Mouse (Mus musculus): ENCODE results near the gene Rpgr.

The Rpgr gene

DNA sequence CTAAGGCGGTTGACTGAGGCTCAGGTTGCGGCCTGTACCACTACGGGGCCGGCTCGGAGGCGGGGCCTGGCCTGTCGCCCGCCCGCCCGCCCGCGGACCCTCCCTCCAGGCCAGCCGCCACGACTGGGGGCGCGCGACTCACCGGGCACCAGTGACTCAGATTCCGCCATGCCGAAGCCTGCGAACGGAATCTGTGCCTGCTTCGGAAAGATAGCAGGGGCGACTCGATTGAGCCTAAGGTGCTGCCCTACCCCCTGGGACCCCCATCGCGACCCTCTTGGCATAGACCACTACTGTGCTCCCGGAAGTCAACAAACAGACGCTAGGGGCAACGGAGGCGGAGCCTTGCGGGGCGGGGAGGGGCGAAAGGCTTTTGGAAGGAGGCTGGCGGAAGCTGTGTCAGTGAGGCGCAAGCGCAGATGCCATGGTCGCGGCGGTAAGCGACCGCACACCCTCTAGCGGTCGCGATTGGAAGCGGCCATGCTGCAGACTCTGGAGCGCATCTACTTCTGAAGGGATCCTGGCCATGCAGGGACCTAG is at the start of gene Rpgr:
Rpgr (minus strand) TSS at position 511 of the 540 bp plus-strand sequence.
- peak; percentile 86 for DNase-seq

DNA sequence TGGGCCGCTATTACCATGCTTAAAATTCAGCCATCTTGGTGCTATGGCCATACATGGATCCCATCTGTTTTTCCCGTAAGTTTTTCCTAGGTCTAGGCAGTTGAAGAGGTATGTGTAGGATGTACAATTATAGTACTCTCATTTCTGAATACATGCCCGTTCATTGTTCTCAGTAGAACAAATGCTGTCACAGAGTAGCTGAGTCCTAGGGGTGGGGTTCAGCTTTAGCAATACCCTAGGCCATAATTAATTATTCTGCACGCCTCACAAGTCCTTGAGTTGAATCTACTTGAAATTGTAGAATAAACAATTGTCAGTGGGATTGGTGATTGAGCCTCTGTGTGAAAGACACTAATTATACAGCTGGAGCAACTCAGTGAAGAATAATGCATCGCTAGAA is 41.5 kb upstream of the Rpgr start:
- no peak for DNase-seq

DNA sequence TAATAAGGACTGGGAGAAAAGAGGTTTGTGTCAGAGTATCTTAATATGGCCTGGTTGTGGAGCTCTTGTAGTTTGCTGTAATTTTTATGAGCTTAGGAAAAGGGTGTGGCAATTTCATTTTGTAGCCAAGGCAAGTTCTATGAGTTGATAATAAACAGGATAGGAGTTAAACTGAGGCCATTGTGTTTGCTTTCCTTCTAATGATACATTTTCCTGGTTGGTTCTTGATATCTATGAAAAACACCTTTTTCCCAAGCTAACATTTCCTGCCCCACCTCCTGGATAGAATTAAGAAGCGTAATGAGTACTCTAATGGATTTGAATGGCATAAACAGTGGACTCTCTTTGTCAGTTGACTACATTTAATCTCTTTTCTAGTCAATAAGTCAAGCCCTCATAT is 41.1 kb upstream of the Rpgr start:
- DNase-seq: no peak

DNA sequence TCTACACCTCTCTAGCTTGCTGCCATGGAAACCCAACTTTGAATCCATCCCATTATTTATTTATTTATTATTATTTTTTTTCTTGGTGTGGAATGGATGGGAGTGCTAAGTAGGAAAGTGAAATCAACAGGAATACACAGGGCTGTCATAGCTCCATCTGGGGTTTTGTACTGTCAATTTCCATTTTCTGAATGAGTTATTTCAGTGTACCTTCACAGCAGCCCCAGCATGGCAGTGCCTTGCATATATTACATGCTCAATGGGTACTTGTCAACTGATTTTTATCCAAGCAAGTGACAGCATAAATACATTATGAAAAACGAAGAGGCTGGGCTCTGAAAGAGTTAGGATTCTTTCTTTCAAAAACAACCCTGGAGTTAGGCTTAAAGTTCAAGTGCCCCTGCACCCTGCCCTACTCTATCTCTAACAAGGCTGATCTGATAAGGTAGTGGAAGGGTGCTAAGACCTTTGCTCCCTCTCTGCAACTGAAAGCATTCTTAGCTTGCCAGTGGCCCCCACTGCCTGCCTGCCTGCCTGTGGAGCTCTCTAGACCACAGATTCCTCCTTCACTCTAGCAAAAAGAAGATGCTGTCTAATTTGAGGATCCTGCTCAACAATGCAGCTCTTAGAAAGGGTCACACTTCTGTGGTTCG is 35.3 kb upstream of the Rpgr start, which contains the start of gene Otc:
Otc (plus strand) TSS at position 454 of the 653 bp plus-strand sequence.
- DNase-seq: no peak

DNA sequence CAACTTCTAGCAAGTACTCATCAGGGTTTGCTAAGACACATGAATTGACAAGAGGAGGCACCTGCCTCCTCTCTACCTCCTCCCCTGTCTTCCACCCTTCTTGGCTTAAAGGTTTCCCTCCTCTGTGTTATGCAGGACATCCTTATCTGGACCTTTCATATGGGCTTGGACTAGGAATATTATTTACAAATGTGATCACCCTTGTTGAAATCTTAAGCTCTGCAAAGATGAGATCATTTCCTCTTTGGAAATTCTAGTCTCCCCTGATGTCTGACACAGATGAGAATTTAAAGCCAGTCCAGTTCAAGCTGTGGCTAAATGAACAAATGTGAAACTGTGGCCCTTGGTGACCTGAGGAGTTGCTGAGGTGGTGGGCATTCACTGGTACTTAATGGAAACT is 34.6 kb upstream of the Rpgr start:
- no peak for DNase-seq

DNA sequence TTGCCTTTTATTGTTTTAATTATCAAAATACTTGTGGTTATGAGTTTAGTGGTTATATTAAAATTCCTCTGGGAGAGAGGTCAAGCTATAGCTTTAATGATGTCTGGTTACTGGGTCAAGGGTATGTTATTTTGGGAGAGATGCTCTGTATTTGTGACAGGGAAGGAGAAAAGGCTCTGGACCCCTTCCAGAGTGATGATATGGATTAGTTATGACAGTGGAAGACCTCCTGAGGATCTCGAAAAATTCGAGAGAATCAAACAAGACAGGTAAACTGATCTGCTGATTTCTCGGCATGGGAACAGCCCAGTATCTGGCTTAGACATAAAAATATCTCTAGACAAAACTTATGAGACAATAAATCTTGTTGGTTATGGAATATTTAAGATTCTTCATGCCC is 27.2 kb upstream of the Rpgr start:
- no peak for DNase-seq

DNA sequence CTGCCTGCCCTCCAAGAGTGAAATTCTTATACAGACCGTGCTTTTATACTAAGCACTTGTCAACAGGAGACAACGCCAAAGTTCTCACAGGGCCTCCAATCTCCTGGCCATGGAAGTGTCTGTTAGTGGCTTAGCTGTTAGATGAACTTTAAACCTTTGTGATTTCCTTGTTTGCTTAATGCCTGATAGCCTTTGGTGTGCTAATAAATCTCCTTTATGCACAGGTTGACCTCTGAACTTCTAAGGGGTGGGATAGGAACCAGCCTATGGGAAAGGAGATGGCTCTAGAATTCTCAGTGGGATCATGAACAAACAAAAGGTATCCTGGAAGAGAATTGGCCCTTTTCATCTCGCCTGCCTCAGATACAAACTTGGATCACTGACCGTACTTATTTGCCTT is 22.8 kb upstream of the Rpgr start:
- no peak for DNase-seq

DNA sequence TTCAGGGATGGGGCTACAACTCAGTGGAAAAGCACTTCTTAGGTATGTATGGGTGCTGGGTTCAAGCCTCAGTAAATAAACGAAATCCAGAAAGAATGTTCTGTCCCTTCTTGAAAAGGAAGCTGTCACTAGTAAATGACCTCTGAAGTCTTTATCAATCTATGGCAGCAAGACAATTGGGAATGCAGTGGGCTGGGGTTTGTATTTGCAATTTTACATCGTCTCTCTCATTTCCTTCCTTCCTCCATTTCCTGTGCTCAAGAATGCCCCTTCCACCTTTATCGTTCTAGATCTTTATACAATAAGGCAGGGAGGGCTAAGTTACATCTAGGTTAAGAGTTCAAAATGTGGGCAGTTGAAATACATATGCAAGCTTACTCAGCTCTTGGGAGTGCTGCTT is 17.9 kb upstream of the Rpgr start:
- DNase-seq: no peak

DNA sequence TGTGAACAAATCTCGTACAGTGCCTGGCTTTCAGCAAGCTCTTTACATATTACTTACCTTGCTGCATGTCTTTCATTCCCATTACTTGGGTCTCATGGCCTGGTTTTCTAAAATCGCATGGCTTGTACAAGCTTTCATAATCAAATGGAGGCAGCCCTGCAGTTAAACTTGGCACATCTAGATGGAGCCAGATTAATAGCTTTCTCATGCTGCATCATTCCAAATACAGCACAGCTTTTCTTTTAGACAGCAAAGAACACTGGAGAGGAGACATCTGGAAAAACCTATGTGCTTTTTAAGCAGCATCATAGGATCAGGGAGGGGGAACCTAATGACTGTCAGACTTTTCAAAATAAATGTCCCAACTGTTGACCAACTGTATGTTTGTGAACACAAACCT is 16.3 kb upstream of the Rpgr start:
- DNase-seq: peak; percentile 7

DNA sequence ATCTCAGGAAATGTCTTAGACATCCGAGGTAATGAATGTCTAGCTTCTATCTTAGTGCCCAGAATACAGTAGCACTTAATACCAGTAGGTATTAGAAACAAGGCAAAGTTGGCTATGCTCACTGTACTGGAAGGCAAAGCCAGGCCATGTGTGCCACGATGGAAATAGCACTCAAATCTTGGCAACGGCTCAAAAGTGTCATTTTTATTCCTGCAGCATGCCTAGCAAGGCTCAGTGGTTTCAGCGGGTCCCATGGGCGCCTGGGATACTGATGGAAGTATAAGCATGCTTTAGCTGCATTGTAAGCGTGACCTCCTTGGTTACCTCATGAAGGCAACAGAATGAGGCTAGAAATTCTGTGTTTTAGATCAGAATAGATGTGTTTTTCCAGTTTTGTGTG is 2.6 kb upstream of the Rpgr start:
- no peak for DNase-seq

DNA sequence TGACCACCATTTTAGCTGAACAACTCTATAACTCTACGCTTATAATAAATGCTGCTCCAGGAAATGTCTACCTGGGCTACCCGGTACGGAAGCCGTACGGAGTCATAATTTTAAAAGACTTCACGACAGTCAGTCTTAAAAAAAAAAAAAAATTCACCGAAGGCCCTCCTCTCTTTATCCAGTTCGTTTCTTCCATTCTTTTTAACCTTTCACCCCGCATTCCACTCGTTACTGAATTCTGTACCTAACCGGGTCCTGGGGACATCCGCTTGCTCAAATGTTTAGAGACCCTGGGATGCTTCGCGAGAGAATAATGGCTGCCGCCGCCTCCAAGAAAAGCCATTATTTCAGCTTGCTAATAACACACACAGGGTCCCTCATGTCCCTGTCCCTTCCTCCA is 748 bp downstream of the Rpgr start:
- peak; percentile 23 for DNase-seq

DNA sequence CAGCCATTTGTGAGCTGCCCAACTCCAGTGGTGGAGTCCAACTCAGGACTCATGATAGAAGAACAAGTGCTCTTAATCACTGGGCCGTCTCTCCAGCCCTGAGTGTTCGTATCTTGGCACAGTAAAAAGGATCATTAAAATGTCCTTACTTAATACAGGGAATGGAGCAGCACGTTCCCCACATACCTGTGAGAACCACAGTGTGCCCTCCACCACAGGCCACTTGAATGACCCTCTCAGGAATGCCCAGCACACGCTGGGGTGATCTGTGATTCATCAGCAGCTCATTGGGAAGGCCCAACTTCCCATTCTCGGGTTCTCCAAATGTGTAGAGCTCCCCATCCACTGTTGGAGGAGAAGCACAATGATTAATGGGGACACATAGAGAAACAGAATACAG is 10.8 kb downstream of the Rpgr start:
- DNase-seq: no peak

DNA sequence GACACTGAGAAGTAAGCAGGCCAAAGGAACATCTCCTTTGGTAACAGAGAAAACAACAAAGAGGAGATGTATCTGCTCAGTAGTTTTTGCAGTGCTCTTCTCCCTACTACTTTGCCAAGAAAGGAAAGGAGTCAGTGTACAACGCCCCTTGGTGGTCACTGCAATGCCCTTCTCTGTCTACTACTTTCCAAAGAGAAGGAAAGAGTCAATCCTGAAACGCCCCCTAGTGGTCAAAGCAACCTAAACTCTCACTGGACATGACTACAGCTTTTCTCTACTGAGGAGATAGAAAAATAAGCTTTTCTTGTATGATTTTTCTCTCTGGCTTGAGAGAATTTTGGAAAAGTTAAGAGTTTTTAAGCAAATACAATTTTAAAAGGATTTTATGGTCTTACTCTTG is 15.4 kb downstream of the Rpgr start:
- peak; percentile 18 for DNase-seq

DNA sequence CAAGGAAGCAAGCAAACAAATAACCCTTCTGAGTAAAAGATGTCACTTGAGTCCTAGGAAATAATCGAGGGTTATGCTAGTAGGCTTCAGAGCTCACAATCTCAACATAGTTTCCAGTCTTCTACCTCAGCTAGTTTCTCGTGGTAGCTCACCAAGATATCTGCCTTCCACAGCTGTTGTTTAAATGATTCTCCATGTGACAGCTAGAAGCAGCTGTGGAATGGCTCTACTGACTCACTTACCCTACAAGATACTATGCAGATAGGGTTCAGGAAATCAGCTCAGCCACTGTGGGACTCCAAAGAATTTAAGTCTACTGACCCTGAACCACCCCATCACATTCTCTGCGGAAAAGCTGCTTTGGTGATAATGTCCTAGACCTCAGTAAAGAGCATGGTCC is 64.3 kb downstream of the Rpgr start:
- DNase-seq: no peak

DNA sequence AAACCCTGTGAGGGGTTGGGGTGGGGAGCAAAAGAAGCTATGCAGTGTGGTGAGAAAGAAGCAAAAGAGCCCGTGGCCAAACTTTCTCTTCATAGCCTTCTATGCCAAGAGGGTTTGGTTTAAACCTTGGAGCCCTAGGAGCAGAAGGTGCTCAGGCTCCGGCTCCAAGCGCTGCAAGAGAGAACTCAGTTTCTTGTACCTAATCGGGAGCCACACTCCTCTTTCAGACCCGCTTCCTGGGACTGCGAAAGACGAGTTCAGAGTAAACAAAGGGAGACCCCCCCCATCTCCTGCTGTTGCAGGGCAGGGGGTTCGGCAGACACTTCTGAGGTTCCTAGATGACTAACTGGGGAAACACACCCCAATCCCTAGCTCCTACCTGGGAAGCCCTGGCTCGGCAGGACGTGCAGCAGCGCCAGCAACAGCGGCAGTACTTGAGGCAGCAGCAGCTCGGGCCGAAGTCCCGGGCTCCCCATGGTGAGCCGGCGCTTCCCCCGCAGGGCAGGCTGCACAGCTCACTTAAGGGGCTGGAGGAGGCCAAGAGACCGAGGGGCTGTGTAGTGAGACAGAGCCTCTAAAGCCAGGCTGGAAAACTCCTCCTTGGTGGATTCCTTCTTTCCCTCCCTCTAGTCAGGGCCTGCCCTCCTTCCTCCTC is 99.5 kb downstream of the Rpgr start, which contains the start of gene Srpx:
Srpx (minus strand) TSS at position 645 of the 655 bp plus-strand sequence.
- no peak for DNase-seq

DNA sequence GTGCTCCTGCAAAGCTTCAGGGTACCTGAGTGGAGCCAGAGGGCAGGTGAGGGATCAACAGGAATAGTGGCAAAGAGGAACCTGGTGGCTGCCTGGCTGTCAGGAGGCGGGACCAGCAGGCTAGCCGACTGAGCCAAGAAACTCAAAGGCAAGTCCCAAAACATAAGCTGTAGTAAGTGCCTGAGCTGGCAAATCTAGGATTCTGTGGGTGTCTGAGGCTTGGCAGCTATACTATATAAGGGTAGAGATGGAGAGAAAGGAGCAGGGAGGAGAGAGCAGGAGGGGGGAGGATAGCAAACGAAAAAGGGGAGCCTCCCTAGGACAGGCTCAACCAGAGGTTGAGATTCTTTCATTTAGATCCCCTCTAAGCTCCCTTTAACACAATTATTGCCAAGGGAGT is 100.9 kb downstream of the Rpgr start:
- peak; percentile 20 for DNase-seq

DNA sequence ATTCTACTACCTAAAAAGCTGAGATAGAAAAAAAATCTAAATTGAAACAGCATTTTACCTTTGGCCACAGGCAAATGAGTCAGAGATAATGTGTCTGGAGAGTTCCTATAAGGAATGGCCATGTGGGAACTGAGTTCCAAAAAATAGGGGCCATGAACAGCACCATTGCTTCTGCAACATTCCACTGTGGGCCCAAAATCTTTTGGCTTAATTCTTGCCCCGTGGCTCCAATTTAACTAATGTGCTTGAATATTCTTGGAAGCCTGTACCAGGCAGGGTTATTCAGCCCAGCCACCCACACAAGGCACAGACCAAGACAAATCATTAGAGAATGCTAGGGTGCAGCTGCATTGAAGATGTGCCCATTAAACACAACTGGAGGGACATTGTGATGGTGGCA is 106.0 kb downstream of the Rpgr start:
- no peak for DNase-seq

DNA sequence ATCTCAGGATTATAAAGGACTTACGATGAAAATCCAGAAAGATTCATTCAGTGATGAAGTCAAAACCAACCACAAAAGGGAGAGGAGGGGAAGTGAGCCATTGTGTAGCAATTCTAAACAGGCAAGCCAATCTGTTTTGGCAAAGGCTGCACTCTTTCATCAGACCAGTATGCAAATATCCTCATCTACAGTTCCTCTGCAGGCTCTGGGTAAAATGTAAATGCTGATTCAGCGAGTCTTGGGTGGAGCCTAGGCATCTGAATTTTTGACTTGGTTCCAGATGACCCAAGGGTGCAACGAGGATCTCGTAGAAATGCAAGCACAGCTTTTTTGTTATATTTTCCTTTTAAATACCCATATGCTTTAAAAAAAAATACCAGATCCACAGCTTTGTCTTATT is 108.2 kb downstream of the Rpgr start:
- no peak for DNase-seq

DNA sequence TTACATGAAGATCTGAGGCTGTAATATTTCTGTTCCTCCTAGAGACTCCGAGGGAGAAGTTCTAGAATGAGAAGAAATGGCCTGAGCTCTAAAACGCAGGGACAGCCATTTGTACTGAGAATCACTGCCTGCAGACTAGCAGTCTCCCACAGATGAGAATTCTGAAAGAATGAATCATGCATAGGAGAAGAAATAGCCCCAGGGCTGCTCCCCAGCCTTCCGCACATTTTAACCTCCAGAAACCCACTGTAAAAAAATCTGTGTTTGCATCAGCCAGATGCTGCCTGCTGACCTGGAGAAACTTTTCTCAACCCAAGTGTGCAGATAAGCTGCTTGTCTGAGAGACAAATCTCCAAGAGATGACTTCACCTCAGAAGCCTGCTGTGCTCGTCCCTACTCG is 111.2 kb downstream of the Rpgr start:
- no peak for DNase-seq

DNA sequence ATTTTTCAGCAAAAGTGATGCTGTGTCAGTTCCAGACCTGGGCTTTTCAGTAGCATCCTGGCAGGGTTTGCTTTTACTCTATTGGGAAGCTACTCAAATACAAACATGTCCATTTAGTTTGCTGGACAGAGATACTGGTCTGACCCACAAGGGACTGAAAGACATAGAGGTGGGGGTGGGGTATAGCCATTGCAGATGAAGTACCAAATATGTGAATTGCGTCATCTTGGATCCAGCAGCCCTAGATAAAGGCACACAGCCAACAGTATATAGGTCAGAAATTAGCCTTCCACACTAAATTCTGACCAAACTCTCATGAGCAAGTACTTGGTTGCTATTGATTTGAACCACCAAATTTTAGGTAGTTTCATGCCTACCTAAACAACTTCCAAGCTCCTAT is 114.0 kb downstream of the Rpgr start:
- no peak for DNase-seq

DNA sequence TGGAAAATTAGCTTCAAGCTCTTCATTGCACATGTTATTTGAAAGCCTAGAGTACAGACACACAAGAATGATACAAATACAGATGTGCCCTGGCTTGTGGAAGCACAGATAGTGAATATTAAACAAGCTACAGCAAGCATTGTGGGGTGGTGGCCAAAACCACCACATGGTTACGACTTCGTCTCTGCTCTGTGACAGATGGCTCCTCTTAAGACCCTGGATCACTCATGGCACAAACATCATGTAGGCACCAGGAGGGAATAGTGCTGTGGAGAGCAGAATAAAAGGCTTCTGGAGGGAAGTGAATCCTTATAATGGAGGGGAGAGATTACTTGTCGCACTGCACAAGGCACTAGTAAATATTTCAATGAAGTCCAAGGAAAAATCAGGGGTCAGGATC is 120.9 kb downstream of the Rpgr start:
- no peak for DNase-seq

DNA sequence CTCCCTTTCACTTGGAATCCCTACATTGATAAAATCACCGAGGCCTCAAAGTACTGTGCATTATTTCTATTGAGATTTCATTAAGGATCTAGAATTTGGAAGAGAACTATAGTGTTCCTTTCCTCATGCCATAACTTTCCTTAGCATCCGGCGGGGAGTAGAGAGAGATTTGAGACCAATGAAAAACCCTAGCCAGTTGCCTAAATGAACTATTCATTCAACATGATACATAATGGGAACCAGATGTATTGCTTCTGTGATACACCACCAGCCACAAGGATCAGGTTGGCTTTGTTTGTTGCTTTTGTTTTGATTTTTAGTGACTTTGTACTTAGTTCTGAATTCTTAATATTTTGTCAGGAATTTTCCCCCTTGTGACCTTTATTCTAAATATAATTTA is 136.3 kb downstream of the Rpgr start:
- no peak for DNase-seq

DNA sequence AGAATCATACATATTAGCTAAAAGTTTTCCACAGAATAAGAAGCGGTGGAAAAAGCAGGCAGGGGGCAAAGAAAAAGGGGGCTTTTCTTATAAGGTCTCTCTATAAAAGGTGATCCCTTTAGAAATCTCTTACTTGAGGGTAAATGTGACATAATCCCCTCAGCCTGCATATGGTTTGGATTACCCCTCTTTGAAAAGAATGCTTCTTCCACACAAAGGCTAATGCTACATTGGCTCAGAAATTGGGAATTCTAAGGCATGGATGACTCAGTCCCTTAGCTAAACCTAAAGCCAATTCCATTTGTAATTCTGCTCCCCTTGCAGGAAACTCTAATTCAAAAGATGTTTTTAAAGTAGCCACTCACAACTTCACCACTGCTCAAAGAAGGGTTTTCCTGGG is 136.7 kb downstream of the Rpgr start:
- DNase-seq: no peak

DNA sequence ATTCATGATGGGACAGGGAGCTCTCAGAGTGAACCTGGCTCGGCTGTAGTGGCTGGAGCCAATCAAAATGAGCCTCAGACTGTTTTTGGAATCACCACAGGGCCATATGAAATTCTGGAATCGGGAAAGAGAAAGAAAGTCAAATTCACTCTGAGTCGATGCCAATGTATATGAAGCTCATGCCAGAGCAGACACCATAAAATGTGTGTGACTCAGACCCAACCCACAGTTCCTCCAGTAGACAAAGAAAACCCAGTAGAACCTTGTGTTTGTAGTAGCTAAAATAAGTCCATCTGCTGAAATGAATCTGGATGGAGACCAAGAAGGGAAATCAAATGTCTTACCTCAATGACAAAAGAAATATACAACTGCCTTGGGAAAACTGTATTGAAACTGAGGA is 142.8 kb downstream of the Rpgr start:
- peak; percentile 1 for DNase-seq

DNA sequence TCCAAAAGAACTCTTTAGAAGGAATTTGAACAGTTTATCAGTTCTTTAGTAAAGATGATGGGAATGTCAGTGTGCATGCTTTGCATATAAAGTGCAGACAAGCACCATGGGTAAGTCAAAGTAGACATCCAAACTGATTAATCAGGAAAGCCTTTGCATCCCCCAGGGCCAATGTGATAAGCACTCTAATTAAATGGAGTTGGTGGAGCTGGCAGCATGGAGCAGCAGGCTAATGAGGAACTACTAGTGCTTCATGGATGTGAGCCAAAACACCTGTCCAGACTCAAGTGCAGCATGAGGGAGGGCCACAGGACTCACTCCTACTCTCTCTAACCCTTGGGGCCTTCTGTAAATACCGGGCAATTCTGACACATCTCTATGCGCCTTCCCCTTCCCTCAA is 145.2 kb downstream of the Rpgr start:
- no peak for DNase-seq
